Mouse (Mus musculus): Measurements from ENCODE around the gene Iqcn. TPM values are rescaled to one million over a fixed set of nuclear protein-coding genes. Genes with fewer than 3 reads are reported as not detected.
A peak's percentile ranks its signal among the peaks of the same experiment; 100 is the strongest.

The Iqcn gene
- polyA plus RNA-seq, 1 experiment from 2014 or later: not detected

DNA sequence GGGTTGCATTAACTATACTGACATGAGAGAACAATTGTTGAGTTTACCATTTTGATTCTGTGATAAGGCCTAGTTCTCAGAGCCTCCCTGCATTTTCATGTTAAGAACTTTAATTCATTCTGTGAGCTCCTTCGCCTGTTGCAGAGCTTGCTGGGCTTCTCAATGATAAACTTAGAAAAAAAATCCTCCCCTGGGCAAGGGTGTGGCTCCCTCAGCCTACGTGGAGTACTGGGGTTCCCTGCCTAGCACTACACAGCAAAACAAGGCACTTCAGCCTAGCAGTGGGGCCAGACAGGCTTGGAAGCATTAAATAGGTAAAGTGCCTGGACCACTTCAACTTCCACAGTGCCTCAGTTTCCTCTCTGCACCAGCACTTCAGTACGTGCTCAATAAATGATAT, 21.8 kb upstream of the Iqcn start:
- Histone ChIP-seq H3K27me3 (peaks cover 6% of the 10 kb centered on the region; the same call in 1 of the 2 replicates), H3K36me3 (peaks cover 26% of the 10 kb centered on the region), H3K9me3 (replicated peaks) (no peaks in the 10 kb centered on the region), H3K4me2 (replicated peaks) (no peak overlapping the region), H3K4me1 (peaks cover 6% of the 10 kb centered on the region), H3K9ac (no peak overlapping the region), H3K4me3 (no peak overlapping the region), H3K27ac (no peak overlapping the region)
- WGBS: 80% methylated on average over 3 of the region's 3 CpGs
- ATAC-seq (ENCODE audit: low FRiP score): no peak

DNA sequence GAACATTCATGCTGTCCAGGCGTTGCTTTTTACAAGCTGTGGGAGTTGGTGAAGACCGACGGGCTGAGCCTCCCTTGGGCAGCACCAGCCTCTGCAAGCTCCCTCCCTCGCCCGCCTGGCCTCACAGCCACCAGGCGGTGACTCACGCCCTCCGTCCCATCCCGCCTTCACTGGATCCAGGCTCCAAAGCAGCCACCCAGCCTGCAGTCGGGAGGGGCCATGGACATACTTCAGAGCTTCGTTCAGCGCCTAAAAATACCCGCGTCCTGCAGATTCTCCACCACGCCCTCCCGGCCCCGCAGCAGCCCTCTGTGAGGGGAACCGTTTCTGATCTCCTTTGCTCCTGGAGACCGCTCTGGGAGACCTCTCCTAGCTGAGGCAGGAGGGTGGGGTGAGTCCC, 21.1 kb upstream of the Iqcn start:
- no peak overlapping the region for H3K27ac ChIP-seq
- H3K4me2 ChIP-seq (replicated peaks): peak overlapping the region; percentile 25; the same call in 1 of the 2 replicates

GRCm38 (mm10) chr8:70682692-70683091, 20.6 kb upstream of the Iqcn start:
- ATAC-seq (ENCODE audit: low FRiP score): no peak
- H3K9me3 ChIP-seq (replicated peaks): no peaks in the 10 kb centered on the region
- no peak overlapping the region for H3K4me3 ChIP-seq
- H3K27me3 ChIP-seq: peaks cover 6% of the 10 kb centered on the region; the same call in 1 of the 2 replicates
- H3K27ac ChIP-seq: no peak overlapping the region
- H3K4me1 ChIP-seq: peaks cover 6% of the 10 kb centered on the region
- 66% methylated on average over 3 of the region's 3 CpGs for WGBS
- no peak overlapping the region for H3K4me2 ChIP-seq (replicated peaks)
- H3K36me3 ChIP-seq: peaks cover 20% of the 10 kb centered on the region
- H3K9ac ChIP-seq: no peak overlapping the region

More for the DNA sequence above, 21.1 kb upstream of the Iqcn start:
- Histone ChIP-seq H3K27me3 (peaks cover 6% of the 10 kb centered on the region; the same call in 1 of the 2 replicates), H3K36me3 (peaks cover 24% of the 10 kb centered on the region), H3K4me1 (peaks cover 6% of the 10 kb centered on the region), H3K9ac (peak overlapping the region; percentile 32; the same call in 1 of the 2 replicates), H3K9me3 (replicated peaks) (no peaks in the 10 kb centered on the region), H3K4me3 (no peak overlapping the region)
- ATAC-seq (ENCODE audit: low FRiP score): no peak
- 11% methylated on average over 19 of the region's 19 CpGs for whole genome bisulfite sequencing

DNA sequence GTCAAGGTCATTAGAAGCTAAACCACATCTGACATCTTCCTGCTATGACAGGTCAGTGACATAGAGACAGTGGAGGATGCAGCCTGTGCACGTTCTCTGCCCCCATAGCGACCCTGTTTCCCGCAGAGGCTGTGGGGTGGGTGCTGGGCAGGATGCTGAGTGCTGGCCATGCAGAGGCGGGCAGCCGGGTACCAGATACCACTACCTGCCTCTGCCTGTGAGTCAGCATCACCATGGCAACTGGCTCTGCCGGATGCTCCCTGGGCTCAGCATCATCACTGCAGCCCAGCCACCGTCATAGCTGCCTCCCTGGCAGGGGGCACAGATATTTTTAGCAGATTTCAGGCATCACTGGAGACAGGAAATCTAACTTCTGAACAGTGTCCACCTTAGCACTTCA, 19.0 kb upstream of the Iqcn start:
- ATAC-seq (ENCODE audit: low FRiP score): no peak
- H3K9me3 ChIP-seq (replicated peaks): no peaks in the 10 kb centered on the region
- H3K4me1 ChIP-seq: peaks cover 6% of the 10 kb centered on the region
- H3K9ac ChIP-seq: no peak overlapping the region
- peaks cover 4% of the 10 kb centered on the region; the same call in 1 of the 2 replicates for H3K36me3 ChIP-seq
- H3K4me2 ChIP-seq (replicated peaks): no peak overlapping the region
- H3K27ac ChIP-seq: no peak overlapping the region
- 39% methylated on average over 7 of the region's 7 CpGs for WGBS
- H3K27me3 ChIP-seq: peaks cover 6% of the 10 kb centered on the region; the same call in 1 of the 2 replicates
- H3K4me3 ChIP-seq: no peak overlapping the region

- no peak overlapping the region for H3K9ac ChIP-seq
- no peak overlapping the region for H3K4me3 ChIP-seq
- WGBS: 87% methylated on average over 8 of the region's 8 CpGs
- H3K27ac ChIP-seq: no peak overlapping the region
- ATAC-seq (ENCODE audit: low FRiP score): no peak
- peaks cover 2% of the 10 kb centered on the region; the same call in 1 of the 2 replicates for H3K27me3 ChIP-seq
- H3K36me3 ChIP-seq: no peaks in the 10 kb centered on the region
- H3K4me2 ChIP-seq (replicated peaks): no peak overlapping the region
- no peaks in the 10 kb centered on the region for H3K9me3 ChIP-seq (replicated peaks)
- H3K4me1 ChIP-seq: peaks cover 17% of the 10 kb centered on the region
These were observed 15.7 kb upstream of the Iqcn start for GRCm38 (mm10) chr8:70687576-70687975.

GRCm38 (mm10) chr8:70688136-70688535, 15.1 kb upstream of the Iqcn start:
- Histone ChIP-seq H3K4me2 (replicated peaks) (no peak overlapping the region), H3K9ac (no peak overlapping the region), H3K9me3 (replicated peaks) (no peaks in the 10 kb centered on the region), H3K27me3 (no peaks in the 10 kb centered on the region), H3K4me3 (no peak overlapping the region), H3K36me3 (no peaks in the 10 kb centered on the region), H3K27ac (no peak overlapping the region), H3K4me1 (peaks cover 17% of the 10 kb centered on the region)
- ATAC-seq (ENCODE audit: low FRiP score): no peak
- WGBS: 90% methylated on average over 3 of the region's 3 CpGs

DNA sequence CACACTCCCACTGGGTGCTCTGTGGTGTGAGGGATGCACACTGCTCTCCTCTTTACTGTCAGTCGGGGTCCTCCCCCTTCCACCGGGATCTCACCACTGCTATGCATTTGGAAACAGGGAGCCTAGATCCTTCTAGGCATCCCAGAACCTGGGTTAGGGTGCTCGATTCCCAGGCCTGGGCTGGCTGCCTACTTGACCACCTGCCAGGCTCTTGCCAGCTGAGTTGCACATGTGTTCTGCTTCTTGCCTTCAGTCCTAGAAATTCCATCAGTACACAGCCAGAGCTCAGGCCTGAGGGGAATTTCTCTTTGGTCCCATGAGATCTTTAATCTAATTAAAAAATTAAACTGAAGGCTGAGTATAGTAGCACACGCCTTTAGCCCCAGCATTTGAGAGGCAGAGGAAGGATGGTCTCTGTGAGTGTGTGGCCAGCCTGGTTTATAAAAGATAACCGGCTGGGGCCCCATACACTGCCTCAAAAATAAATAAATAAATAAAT, 13.3 kb upstream of the Iqcn start:
- Histone ChIP-seq H3K27me3 (no peaks in the 10 kb centered on the region), H3K9ac (no peak overlapping the region), H3K9me3 (replicated peaks) (no peaks in the 10 kb centered on the region), H3K4me1 (peaks cover 17% of the 10 kb centered on the region), H3K27ac (no peak overlapping the region), H3K4me3 (no peak overlapping the region), H3K4me2 (replicated peaks) (no peak overlapping the region), H3K36me3 (no peaks in the 10 kb centered on the region)
- 80% methylated on average over 5 of the region's 5 CpGs for WGBS
- ATAC-seq (ENCODE audit: low FRiP score): no peak

GRCm38 (mm10) chr8:70691230-70691629, 12.0 kb upstream of the Iqcn start:
- no peaks in the 10 kb centered on the region for H3K9me3 ChIP-seq (replicated peaks)
- peak; percentile 0 for ATAC-seq (ENCODE audit: low FRiP score)
- H3K9ac ChIP-seq: peak overlapping the region; percentile 42; the same call in 1 of the 2 replicates
- WGBS: 62% methylated on average over 4 of the region's 4 CpGs
- H3K27ac ChIP-seq: peak overlapping the region; percentile 76
- H3K36me3 ChIP-seq: no peaks in the 10 kb centered on the region
- H3K27me3 ChIP-seq: no peaks in the 10 kb centered on the region
- peaks cover 29% of the 10 kb centered on the region for H3K4me1 ChIP-seq
- peak overlapping the region; percentile 26 for H3K4me3 ChIP-seq
- peak overlapping the region; percentile 48 for H3K4me2 ChIP-seq (replicated peaks)

DNA sequence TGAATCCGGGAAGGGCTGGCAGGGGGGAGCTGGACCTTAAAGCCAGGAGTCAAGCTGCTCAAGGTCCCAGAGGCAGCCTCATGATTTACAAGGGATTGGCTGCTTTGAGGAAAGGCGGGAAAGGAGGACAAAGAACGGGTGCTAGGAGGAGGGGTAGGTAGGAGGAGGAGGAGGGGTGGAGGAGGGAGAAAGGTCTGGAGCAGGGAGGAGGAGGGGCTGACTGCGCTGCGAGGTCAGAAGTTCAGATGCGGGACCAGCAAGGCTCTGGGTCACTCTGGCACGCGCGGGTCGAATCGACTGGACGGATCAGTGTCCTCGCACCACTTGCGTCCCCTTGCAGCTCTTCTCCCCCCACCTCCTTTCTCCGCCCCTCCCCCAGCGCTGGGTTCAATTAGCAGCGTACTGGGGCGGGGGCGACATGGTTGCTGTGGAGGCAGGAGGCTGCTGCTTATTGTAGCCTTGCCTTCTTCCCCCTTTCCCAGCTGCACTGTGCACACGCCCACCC, 11.5 kb upstream of the Iqcn start:
- peak; percentile 67 for ATAC-seq (ENCODE audit: low FRiP score)
- peaks cover 35% of the 10 kb centered on the region for H3K4me1 ChIP-seq
- H3K9ac ChIP-seq: peak overlapping the region; percentile 42; the same call in 1 of the 2 replicates
- 1% methylated on average over 18 of the region's 20 CpGs for WGBS
- H3K27ac ChIP-seq: peak overlapping the region; percentile 76
- peak overlapping the region; percentile 26 for H3K4me3 ChIP-seq
- H3K36me3 ChIP-seq: no peaks in the 10 kb centered on the region
- no peaks in the 10 kb centered on the region for H3K9me3 ChIP-seq (replicated peaks)
- H3K27me3 ChIP-seq: no peaks in the 10 kb centered on the region
- H3K4me2 ChIP-seq (replicated peaks): peak overlapping the region; percentile 48

DNA sequence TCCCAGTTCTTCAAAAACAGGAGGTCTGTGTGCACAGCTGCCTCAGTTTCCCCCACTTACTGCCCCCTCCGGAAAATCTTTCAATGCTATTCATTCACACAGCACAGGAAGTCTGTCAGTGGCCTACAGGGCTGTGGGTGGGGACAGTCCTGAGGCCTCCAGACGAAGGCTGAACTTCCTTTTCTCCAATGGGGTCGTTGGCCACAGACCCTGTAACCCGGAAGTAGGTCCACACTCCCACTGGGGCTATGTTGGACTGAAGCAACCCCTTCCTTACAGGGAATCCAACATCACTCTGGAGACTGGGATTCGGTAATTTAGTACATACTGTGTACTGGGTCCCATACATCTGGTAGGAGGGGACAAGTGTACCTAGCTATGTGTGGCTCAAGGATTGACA, 9.6 kb upstream of the Iqcn start:
- WGBS: 83% methylated on average over 5 of the region's 5 CpGs
- Histone ChIP-seq H3K4me3 (no peak overlapping the region), H3K27ac (no peak overlapping the region), H3K4me2 (replicated peaks) (no peak overlapping the region), H3K27me3 (no peaks in the 10 kb centered on the region), H3K36me3 (no peaks in the 10 kb centered on the region), H3K4me1 (peaks cover 49% of the 10 kb centered on the region), H3K9me3 (replicated peaks) (no peaks in the 10 kb centered on the region), H3K9ac (no peak overlapping the region)
- no peak for ATAC-seq (ENCODE audit: low FRiP score)

DNA sequence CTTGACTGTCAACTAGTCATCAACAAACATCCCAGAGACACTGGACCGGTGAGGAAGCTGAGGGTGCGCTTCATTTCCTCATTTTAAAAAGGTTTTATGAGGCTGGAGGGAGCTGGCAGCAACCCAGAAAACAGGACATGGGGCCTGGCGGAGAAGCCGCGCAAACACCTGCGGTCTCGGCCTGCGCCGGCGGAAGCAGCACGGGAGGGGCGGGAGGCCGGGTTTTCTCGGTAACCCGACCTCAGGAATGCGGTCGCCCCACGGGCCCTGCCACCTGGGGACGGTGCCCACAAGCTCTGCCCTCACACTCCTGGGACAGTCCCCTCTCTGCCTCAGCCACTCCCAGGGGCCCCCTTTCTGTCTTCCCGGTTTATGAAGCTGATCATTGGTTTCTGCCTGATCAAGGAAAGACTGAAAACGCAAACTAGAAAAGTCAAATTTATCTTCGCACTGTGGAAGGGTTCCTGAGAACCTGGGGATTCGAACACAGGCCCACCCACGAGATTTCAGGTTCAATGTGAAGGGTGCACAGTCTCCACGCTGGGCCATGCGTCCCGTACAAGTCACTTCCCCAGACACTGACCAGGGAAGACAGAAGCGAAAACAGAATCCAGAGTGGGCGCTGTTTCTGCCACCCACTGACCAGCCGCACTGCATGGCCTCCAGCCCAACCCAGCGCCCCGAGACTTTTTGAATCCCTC, 7.8 kb upstream of the Iqcn start:
- Histone ChIP-seq H3K4me2 (replicated peaks) (no peak overlapping the region), H3K9me3 (replicated peaks) (no peaks in the 10 kb centered on the region), H3K4me1 (peaks cover 45% of the 10 kb centered on the region), H3K36me3 (no peaks in the 10 kb centered on the region), H3K9ac (no peak overlapping the region), H3K4me3 (no peak overlapping the region), H3K27me3 (no peaks in the 10 kb centered on the region), H3K27ac (peak overlapping the region; percentile 77)
- 29% methylated on average over 32 of the region's 32 CpGs for WGBS
- ATAC-seq (ENCODE audit: low FRiP score): no peak

DNA sequence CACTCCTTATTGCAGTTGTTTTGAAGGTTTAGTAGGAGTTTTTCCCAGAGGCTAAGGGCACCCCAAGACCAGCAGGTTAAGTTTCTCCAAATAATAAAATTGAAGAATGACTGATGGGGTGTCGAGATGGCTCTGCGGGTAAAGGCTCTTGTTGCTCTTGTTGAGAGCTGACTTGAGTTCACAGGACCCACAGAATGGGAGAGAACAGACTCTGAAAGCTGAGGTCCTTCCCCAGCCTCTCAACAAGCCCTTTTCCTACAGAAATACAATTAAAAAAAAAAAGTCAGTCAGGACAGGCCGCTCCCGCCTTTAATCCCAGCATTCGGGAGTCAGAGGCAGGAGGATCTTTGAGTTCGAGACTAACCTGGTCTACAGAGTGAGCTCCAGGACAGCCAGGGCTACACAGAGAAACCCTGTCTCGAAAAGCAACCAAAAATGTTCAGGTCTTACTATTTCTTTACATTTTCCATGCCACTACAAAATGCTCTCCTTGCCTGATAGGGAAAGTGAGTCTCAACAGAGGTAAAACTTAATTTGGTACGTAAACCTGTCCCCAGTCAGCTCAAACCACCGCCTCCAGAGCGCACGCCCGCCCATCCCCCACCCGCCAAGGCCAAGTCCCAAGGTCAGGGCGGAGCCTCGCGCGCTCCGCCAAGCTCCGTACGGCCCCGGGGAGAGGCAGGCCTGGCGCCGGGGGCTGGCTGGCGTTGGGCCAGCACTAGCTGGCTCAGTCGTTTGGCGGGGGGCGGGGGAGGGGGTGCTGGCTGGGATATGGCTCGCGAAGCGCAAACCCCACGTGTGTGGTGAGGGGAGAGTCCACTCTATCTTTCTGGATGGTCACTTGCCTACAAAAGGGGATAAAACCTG, 7.0 kb upstream of the Iqcn start:
- 5% methylated on average over 31 of the region's 31 CpGs for WGBS
- ATAC-seq (ENCODE audit: low FRiP score): no peak
- Histone ChIP-seq H3K4me3 (peak overlapping the region; percentile 17), H3K36me3 (no peaks in the 10 kb centered on the region), H3K4me1 (peaks cover 48% of the 10 kb centered on the region), H3K9me3 (replicated peaks) (no peaks in the 10 kb centered on the region), H3K4me2 (replicated peaks) (peak overlapping the region; percentile 55), H3K27me3 (no peaks in the 10 kb centered on the region), H3K9ac (peak overlapping the region; percentile 56), H3K27ac (peak overlapping the region; percentile 77)

All from hindbrain, embryonic 12.5 days (tissue).